Mouse (Mus musculus) spleen, adult 2 months (tissue): ENCODE results near the gene Odf2. TPM values are rescaled to one million over a fixed set of nuclear protein-coding genes. Genes with fewer than 3 reads are reported as not detected.
"Not testable (repeated sequence)": the region's sequence is repeated elsewhere in the genome, so short reads cannot be mapped to it uniquely, and the experiment has no call there.

Experiments
- DNase-seq, 2 experiments: peaks; one replicate each; pipeline versions ENCODE4 v3.0.0 to v3.0.0-alpha.2; 2012 to 2021; ENCODE audit warnings: low spot score in 2 of 2, low read depth in 1 of 2
- H3K27ac ChIP-seq: fragments of 200-500 bp; 2 replicates; pipeline ENCODE4 v1.5.1; 2012; ENCODE audit warnings: low read length, inconsistent platforms; ENCODE audit not compliant: insufficient read depth
- H3K27me3 ChIP-seq: fragments of 200-500 bp; 2 replicates; pipeline ENCODE4 v1.6.1; 2012; ENCODE audit warnings: mild to moderate bottlenecking, moderate library complexity, low read length, inconsistent platforms; ENCODE audit not compliant: control insufficient read depth, insufficient read depth
- H3K36me3 ChIP-seq: fragments of 200-500 bp; 2 replicates; pipeline ENCODE4 v1.6.1; 2012; ENCODE audit warnings: mild to moderate bottlenecking, low read length, inconsistent platforms; ENCODE audit not compliant: control insufficient read depth, insufficient read depth
- H3K4me1 ChIP-seq: fragments of 200-500 bp; 2 replicates; pipeline ENCODE4 v1.6.1; 2011; ENCODE audit warnings: inconsistent platforms; ENCODE audit not compliant: control insufficient read depth, insufficient read depth, insufficient read length
- H3K4me3 ChIP-seq: fragments of 200-500 bp; 2 replicates; pipeline ENCODE4 v1.5.1; 2011; ENCODE audit warnings: mild to moderate bottlenecking, inconsistent platforms; ENCODE audit not compliant: insufficient read depth, insufficient read length; ENCODE audit errors: extremely low read depth
- CTCF ChIP-seq: fragments of 200-500 bp; IDR thresholded peaks from 2 replicates; pipeline ENCODE4 v1.5.1; 2011; ENCODE audit warnings: mild to moderate bottlenecking, inconsistent platforms; ENCODE audit not compliant: insufficient read depth, insufficient read length, insufficient replicate concordance; ENCODE audit errors: extremely low read depth
- POLR2A ChIP-seq: fragments of 200-500 bp; IDR thresholded peaks from 2 replicates; pipeline ENCODE4 v1.6.1; 2011; ENCODE audit warnings: low read depth, low read length, inconsistent platforms
- WGBS: fragments of 180-500 bp; shearing (Covaris S2); methylation state at CpG from one replicate; pipeline ENCODE4 v1.1.7; 2018; 5-methylcytosine and 5-hydroxymethylcytosine counted together
- polyA plus RNA-seq: library from polyadenylated mRNA; depleted of rRNA; stranded (reverse); fragments of >200 nt; gene quantifications from 2 replicates; pipeline ENCODE4 v1.2.3, GENCODE M21; 2012

The Odf2 gene
- polyA plus RNA-seq, 1 experiment, result 26.3 TPM

GRCm38 (mm10) chr2:29889991-29890833, 1.2 kb downstream of the Odf2 start:
- WGBS, result 1% methylated on average over 58 of the region's 61 CpGs
- peak in 1 of 2 experiments; percentile 39 for DNase-seq
- H3K27me3 ChIP-seq, result no peaks in the 10 kb centered on the region
- peak overlapping the region; percentile 64 for H3K27ac ChIP-seq
- H3K4me1 ChIP-seq, result peaks cover 10% of the 10 kb centered on the region
- TF ChIP-seq POLR2A, result no peak
- peak; percentile 8; the same call in 1 of the 2 replicates for TF ChIP-seq CTCF
- peaks cover 20% of the 10 kb centered on the region for H3K36me3 ChIP-seq
- peak overlapping the region; percentile 99 for H3K4me3 ChIP-seq

- H3K27ac ChIP-seq, result no peak overlapping the region
- H3K4me1 ChIP-seq, result peaks cover 10% of the 10 kb centered on the region
- no peak for DNase-seq
- H3K36me3 ChIP-seq, result peaks cover 22% of the 10 kb centered on the region
- no peaks in the 10 kb centered on the region for H3K27me3 ChIP-seq
- H3K4me3 ChIP-seq, result no peak overlapping the region
- WGBS, result 96% methylated on average over 6 of the region's 6 CpGs
- TF ChIP-seq POLR2A, result no peak
- TF ChIP-seq CTCF, result no peak
Observed at GRCm38 (mm10) chr2:29891773-29892172, 2.8 kb downstream of the Odf2 start.

GRCm38 (mm10) chr2:29896071-29896470, 7.0 kb downstream of the Odf2 start:
- no peak overlapping the region for H3K4me3 ChIP-seq
- TF ChIP-seq CTCF, result no peak
- WGBS, result 93% methylated on average over 1 of the region's 1 CpGs
- H3K27me3 ChIP-seq, result no peaks in the 10 kb centered on the region
- no peak overlapping the region for H3K27ac ChIP-seq
- no peak for DNase-seq
- peaks cover 36% of the 10 kb centered on the region for H3K36me3 ChIP-seq
- no peaks in the 10 kb centered on the region for H3K4me1 ChIP-seq

GRCm38 (mm10) chr2:29897366-29897765, 8.3 kb downstream of the Odf2 start:
- no peak overlapping the region for H3K4me3 ChIP-seq
- H3K4me1 ChIP-seq, result no peaks in the 10 kb centered on the region
- H3K27me3 ChIP-seq, result no peaks in the 10 kb centered on the region
- peaks cover 45% of the 10 kb centered on the region for H3K36me3 ChIP-seq
- TF ChIP-seq CTCF, result no peak
- no peak for DNase-seq
- WGBS, result 89% methylated on average over 2 of the region's 2 CpGs
- no peak overlapping the region for H3K27ac ChIP-seq

- Histone ChIP-seq H3K36me3 (peaks cover 44% of the 10 kb centered on the region), H3K27ac (no peak overlapping the region), H3K4me1 (no peaks in the 10 kb centered on the region), H3K27me3 (no peaks in the 10 kb centered on the region), H3K4me3 (no peak overlapping the region)
- WGBS, result 100% methylated on average over 1 of the region's 1 CpGs
- DNase-seq, result no peak
- TF ChIP-seq POLR2A (no peak), CTCF (no peak)
Observed at GRCm38 (mm10) chr2:29898081-29898480, 9.1 kb downstream of the Odf2 start.

GRCm38 (mm10) chr2:29902194-29902593, 13.2 kb downstream of the Odf2 start:
- no peaks in the 10 kb centered on the region for H3K4me1 ChIP-seq
- peaks cover 52% of the 10 kb centered on the region for H3K36me3 ChIP-seq
- no peak overlapping the region for H3K4me3 ChIP-seq
- H3K27me3 ChIP-seq, result no peaks in the 10 kb centered on the region
- H3K27ac ChIP-seq, result no peak overlapping the region
- no peak for DNase-seq
- WGBS, result 93% methylated on average over 10 of the region's 10 CpGs
- TF ChIP-seq POLR2A (no peak), CTCF (no peak)

GRCm38 (mm10) chr2:29908171-29908570, 19.1 kb downstream of the Odf2 start:
- H3K27me3 ChIP-seq, H3K4me3 ChIP-seq: not testable (repeated sequence)
- WGBS, result 96% methylated on average over 2 of the region's 2 CpGs

More at GRCm38 (mm10) chr2:29908171-29908570, 19.1 kb downstream of the Odf2 start:
- not testable (repeated sequence) for DNase-seq, H3K4me1 ChIP-seq, H3K27ac ChIP-seq
- H3K36me3 ChIP-seq, result peaks cover 27% of the 10 kb centered on the region
